Mouse (Mus musculus) neural tube, embryonic 13.5 days (tissue): ENCODE results near the gene Hfe. TPM values are rescaled to one million over a fixed set of nuclear protein-coding genes. Genes with fewer than 3 reads are reported as not detected.

Source experiments
- microRNA-seq: library from miRNA; unstranded; fragments of <30 nt; microRNA quantifications from one replicate; pipeline ENCODE4, GENCODE M21; 2016
- polyA plus RNA-seq: library from polyadenylated mRNA; unstranded; fragments of >200 nt; fragmentation: Nextera tagmentation; extraction: Ambion mirVana; gene quantifications from 2 replicates; pipeline ENCODE4 v1.2.1, GENCODE M21; 2015

The Hfe gene
- polyA plus RNA-seq, 1 experiment from 2014 or later = 4.0 TPM

Small RNA genes within 50 kb of the gene (microRNA-seq; reads per million reads assigned to microRNA genes)
- gene Gm44314 = not detected
- gene Gm44350 = not detected
- gene Gm44484 = not detected

Other genes with a start within 250 kb of the Hfe start
- 0.07 TPM in 1 of 2 replicates, not detected in the other for gene Btn1a1, start 245.0 kb downstream of the Hfe start, polyA plus RNA-seq
- 0.12 and 0.21 TPM in 2 replicates for gene Btn2a2, start 222.0 kb downstream of the Hfe start, polyA plus RNA-seq
- gene Hist1h4h, start 179.8 kb downstream of the Hfe start, polyA plus RNA-seq = 2.4 and 2.6 TPM in 2 replicates
- gene Hist1h2af, start 176.9 kb downstream of the Hfe start, polyA plus RNA-seq = 0.95 TPM in 1 of 2 replicates, not detected in the other
- gene Hist1h3g, start 175.4 kb downstream of the Hfe start, polyA plus RNA-seq = 1.1 and 1.3 TPM in 2 replicates
- gene Hist1h2bh, start 167.5 kb downstream of the Hfe start, polyA plus RNA-seq = 0.61 TPM in 1 of 2 replicates, not detected in the other
- gene Hist1h3f, start 166.8 kb downstream of the Hfe start, polyA plus RNA-seq = not detected in 2 replicates
- not detected in 2 replicates for gene Hist1h4f, start 159.2 kb downstream of the Hfe start, polyA plus RNA-seq
- 0.11 and 0.22 TPM in 2 replicates for gene Hist1h1d, start 157.6 kb downstream of the Hfe start, polyA plus RNA-seq
- gene Hist1h3e, start 148.5 kb downstream of the Hfe start, polyA plus RNA-seq = 2.0 and 3.2 TPM in 2 replicates
- 12.3 and 18.7 TPM in 2 replicates for gene Hist1h2ae, start 139.6 kb downstream of the Hfe start, polyA plus RNA-seq
- 2.2 and 3.5 TPM in 2 replicates for gene Hist1h2bg, start 139.5 kb downstream of the Hfe start, polyA plus RNA-seq
- 0.81 and 1.6 TPM in 2 replicates for gene Hist1h2bf, start 136.7 kb downstream of the Hfe start, polyA plus RNA-seq
- gene Hist1h2ad, start 136.5 kb downstream of the Hfe start, polyA plus RNA-seq = 1.2 and 1.3 TPM in 2 replicates
- gene Hist1h3d, start 135.1 kb downstream of the Hfe start, polyA plus RNA-seq = 0.63 and 2.0 TPM in 2 replicates
- 37.3 and 43.1 TPM in 2 replicates for gene Hist1h4d, start 129.3 kb downstream of the Hfe start, polyA plus RNA-seq
- 1.6 and 2.1 TPM in 2 replicates for gene Hist1h2be, start 89.7 kb downstream of the Hfe start, polyA plus RNA-seq
- gene Hist1h1e, start 88.3 kb downstream of the Hfe start, polyA plus RNA-seq = 6.1 and 8.1 TPM in 2 replicates
- 0.40 and 0.66 TPM in 2 replicates for gene Hist1h2ac, start 26.9 kb downstream of the Hfe start, polyA plus RNA-seq
- 25.7 and 28.2 TPM in 2 replicates for gene Hist1h2bc, start 26.7 kb downstream of the Hfe start, polyA plus RNA-seq
- gene Hist1h1t, start 15.0 kb downstream of the Hfe start, polyA plus RNA-seq = not detected in 2 replicates
- 2.3 and 2.5 TPM in 2 replicates for gene Hist1h4c, start 12.4 kb downstream of the Hfe start, polyA plus RNA-seq
- gene Hist1h1c, start 28.0 kb upstream of the Hfe start, polyA plus RNA-seq = 12.5 and 13.1 TPM in 2 replicates
- gene Hist1h3c, start 34.7 kb upstream of the Hfe start, polyA plus RNA-seq = 1.5 and 2.7 TPM in 2 replicates
- gene Hist1h2bb, start 35.9 kb upstream of the Hfe start, polyA plus RNA-seq = not detected in 2 replicates
- 5.1 and 9.7 TPM in 2 replicates for gene Hist1h2ab, start 40.3 kb upstream of the Hfe start, polyA plus RNA-seq
- 0.96 and 2.3 TPM in 2 replicates for gene Hist1h3b, start 41.4 kb upstream of the Hfe start, polyA plus RNA-seq
- 2.3 TPM in 1 of 2 replicates, not detected in the other for gene Hist1h4b, start 46.2 kb upstream of the Hfe start, polyA plus RNA-seq
- gene Hist1h4a, start 50.4 kb upstream of the Hfe start, polyA plus RNA-seq = 1.1 TPM in 1 of 2 replicates, not detected in the other
- 1.1 and 1.5 TPM in 2 replicates for gene Hist1h3a, start 51.5 kb upstream of the Hfe start, polyA plus RNA-seq
- gene Hist1h1a, start 52.8 kb upstream of the Hfe start, polyA plus RNA-seq = not detected in 2 replicates
- gene Trim38, start 59.1 kb upstream of the Hfe start, polyA plus RNA-seq = not detected in 2 replicates
- not detected in 2 replicates for gene Slc17a2, start 96.1 kb upstream of the Hfe start, polyA plus RNA-seq
- gene Slc17a3, start 128.6 kb upstream of the Hfe start, polyA plus RNA-seq = not detected in 2 replicates
- gene Slc17a1, start 156.9 kb upstream of the Hfe start, polyA plus RNA-seq = not detected in 2 replicates
- 0.08 and 0.13 TPM in 2 replicates for gene Slc17a4, start 204.2 kb upstream of the Hfe start, polyA plus RNA-seq
- gene Hist1h2ba, start 223.3 kb upstream of the Hfe start, polyA plus RNA-seq = not detected in 2 replicates
- not detected in 2 replicates for gene Hist1h2aa, start 223.6 kb upstream of the Hfe start, polyA plus RNA-seq